Mouse (Mus musculus) midbrain, embryonic 11.5 days (tissue): ENCODE data around the gene Yipf1. TPM values are rescaled to one million over a fixed set of nuclear protein-coding genes. Genes with fewer than 3 reads are reported as not detected.
"Not testable (repeated sequence)": the region's sequence is repeated elsewhere in the genome, so short reads cannot be mapped to it uniquely, and the experiment has no call there.

ENCODE experiments used
- ATAC-seq: fragments of 200-750 bp; cut with Nextera tagmentation; 2 replicates; pipeline ENCODE4 v1.8.0; 2017; ENCODE audit warnings: moderate TSS enrichment, moderate library complexity; ENCODE audit not compliant: low FRiP score
- DNase-seq: peaks from one replicate; pipeline ENCODE4 v3.0.0; 2015; ENCODE audit warnings: low spot score; ENCODE audit errors: missing footprints
- H3K27ac ChIP-seq: fragments of 300-500 bp; sonication (generic); 2 replicates; pipeline ENCODE4 v1.5.1; 2014; ENCODE audit warnings: low read depth, low read length
- H3K27me3 ChIP-seq: fragments of 300-500 bp; sonication (generic); 2 replicates; pipeline ENCODE4 v1.6.1; 2014; ENCODE audit warnings: mild to moderate bottlenecking, low read length, moderate library complexity, mixed read lengths; ENCODE audit not compliant: control insufficient read depth, insufficient read depth
- H3K36me3 ChIP-seq: fragments of 300-500 bp; sonication (generic); 2 replicates; pipeline ENCODE4 v1.6.1; 2014; ENCODE audit warnings: mild to moderate bottlenecking, low read length, moderate library complexity, mixed read lengths; ENCODE audit not compliant: control insufficient read depth, insufficient read depth
- H3K4me1 ChIP-seq: fragments of 300-500 bp; sonication (generic); 2 replicates; pipeline ENCODE4 v1.6.1; 2014; ENCODE audit warnings: low read length; ENCODE audit not compliant: control insufficient read depth, insufficient read depth
- H3K4me2 ChIP-seq: fragments of 300-500 bp; sonication (generic); 2 replicates; pipeline ENCODE4 v1.6.1; 2014; ENCODE audit warnings: mild to moderate bottlenecking, moderate library complexity
- H3K4me3 ChIP-seq: fragments of 300-500 bp; sonication (generic); 2 replicates; pipeline ENCODE4 v1.5.1; 2014; ENCODE audit warnings: low read depth, low read length
- H3K9ac ChIP-seq: fragments of 300-500 bp; sonication (generic); 2 replicates; pipeline ENCODE4 v1.6.1; 2014; ENCODE audit warnings: low read length
- H3K9me3 ChIP-seq: fragments of 300-500 bp; sonication (generic); 2 replicates; pipeline ENCODE4 v1.6.1; 2016; ENCODE audit warnings: low read length; ENCODE audit not compliant: control insufficient read depth
- WGBS: fragments of 180-500 bp; shearing (Covaris S2); extraction: QIAGEN DNeasy Blood & Tissue Kit; methylation state at CpG from one replicate; pipeline ENCODE4 v1.1.7; 2014; 5-methylcytosine and 5-hydroxymethylcytosine counted together
- polyA plus RNA-seq: library from polyadenylated mRNA; unstranded; fragments of >200 nt; fragmentation: Nextera tagmentation; extraction: Ambion mirVana; gene quantifications from 2 replicates; pipeline ENCODE4 v1.2.1, GENCODE M21; 2014

The Yipf1 gene
- polyA plus RNA-seq, 1 experiment from 2014 or later, result 36.0 TPM

- not testable (repeated sequence) for H3K9me3 ChIP-seq, DNase-seq, H3K27me3 ChIP-seq, H3K4me2 ChIP-seq, H3K27ac ChIP-seq, H3K4me3 ChIP-seq, H3K4me1 ChIP-seq, H3K36me3 ChIP-seq, H3K9ac ChIP-seq, ATAC-seq
- WGBS, result 80% methylated on average over 8 of the region's 8 CpGs
These were observed 43.0 kb downstream of the Yipf1 start for GRCm38 (mm10) chr4:107357172-107357571.

DNA sequence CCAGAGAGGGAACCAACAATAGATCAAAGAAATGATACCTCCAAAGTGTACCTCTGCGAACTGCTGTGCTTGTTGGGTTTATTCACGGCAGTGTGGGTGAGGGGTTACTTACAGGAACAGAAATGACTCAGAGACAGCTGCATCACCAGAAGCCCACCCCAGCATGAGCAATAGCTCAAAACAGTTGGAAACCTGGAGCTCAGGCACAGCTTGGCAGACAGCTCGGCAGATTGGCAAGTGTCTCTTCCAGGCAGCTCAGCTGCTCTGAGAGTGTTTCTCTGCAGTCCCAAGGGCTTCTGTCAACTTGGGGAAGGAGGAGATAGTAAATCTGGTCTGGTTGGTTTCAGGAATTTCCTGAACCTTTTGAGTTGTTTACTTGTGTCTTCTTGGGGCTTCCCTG is 44.3 kb downstream of the Yipf1 start:
- 91% methylated on average over 3 of the region's 3 CpGs for WGBS
- no peaks in the 10 kb centered on the region for H3K36me3 ChIP-seq
- no peak overlapping the region for H3K9ac ChIP-seq
- no peak overlapping the region for H3K4me2 ChIP-seq
- DNase-seq (no peak), ATAC-seq (no peak)
- H3K4me3 ChIP-seq, result no peak overlapping the region
- H3K9me3 ChIP-seq, result no peaks in the 10 kb centered on the region
- H3K27me3 ChIP-seq, result no peaks in the 10 kb centered on the region
- no peak overlapping the region for H3K27ac ChIP-seq
- H3K4me1 ChIP-seq, result no peaks in the 10 kb centered on the region

DNA sequence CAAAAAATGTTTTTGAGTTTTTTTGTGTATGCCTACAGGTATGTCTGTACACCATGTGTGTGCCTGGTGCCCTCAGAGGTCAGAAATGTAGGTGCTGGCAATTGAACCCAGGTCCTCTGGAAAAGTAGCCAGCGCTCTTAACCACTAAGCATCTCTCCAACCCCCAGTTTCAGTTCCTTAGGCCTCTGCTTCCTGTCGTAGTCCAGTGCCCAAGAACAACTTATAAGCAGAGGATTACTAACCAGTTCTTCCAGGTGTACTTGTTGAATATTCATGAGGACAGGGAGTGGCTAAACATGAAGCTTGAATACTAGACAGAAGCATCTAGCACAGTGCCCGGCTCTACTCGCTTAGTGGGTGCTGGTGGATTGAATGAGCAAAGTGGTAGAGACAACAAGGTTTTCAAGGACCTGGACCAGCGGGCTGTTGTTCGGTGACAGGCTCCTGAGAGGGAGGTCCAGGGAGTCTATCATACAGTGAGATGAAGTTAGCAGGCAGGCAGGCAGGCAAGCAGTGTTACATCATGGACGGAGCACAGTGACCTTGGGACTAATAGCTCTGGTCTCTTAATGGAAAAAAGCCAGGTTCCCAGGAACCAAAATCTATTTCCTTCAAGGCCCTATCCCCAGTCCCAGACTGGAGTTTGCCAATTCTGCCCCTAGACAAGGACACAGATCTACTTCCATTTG is 46.4 kb downstream of the Yipf1 start:
- Histone ChIP-seq H3K27me3 (no peaks in the 10 kb centered on the region), H3K4me1 (no peaks in the 10 kb centered on the region), H3K4me3 (no peak overlapping the region), H3K27ac (no peak overlapping the region), H3K4me2 (no peak overlapping the region), H3K9me3 (no peaks in the 10 kb centered on the region), H3K9ac (no peak overlapping the region), H3K36me3 (no peaks in the 10 kb centered on the region)
- ATAC-seq (no peak), DNase-seq (no peak)
- WGBS, result 86% methylated on average over 7 of the region's 7 CpGs

GRCm38 (mm10) chr4:107362755-107363154 is 48.6 kb downstream of the Yipf1 start:
- Histone ChIP-seq H3K9me3 (no peaks in the 10 kb centered on the region), H3K4me1 (no peaks in the 10 kb centered on the region), H3K27me3 (no peaks in the 10 kb centered on the region), H3K4me3 (no peak overlapping the region), H3K27ac (no peak overlapping the region), H3K9ac (no peak overlapping the region), H3K4me2 (no peak overlapping the region), H3K36me3 (no peaks in the 10 kb centered on the region)
- ATAC-seq (no peak), DNase-seq (no peak)
- 62% methylated on average over 4 of the region's 4 CpGs for WGBS

DNA sequence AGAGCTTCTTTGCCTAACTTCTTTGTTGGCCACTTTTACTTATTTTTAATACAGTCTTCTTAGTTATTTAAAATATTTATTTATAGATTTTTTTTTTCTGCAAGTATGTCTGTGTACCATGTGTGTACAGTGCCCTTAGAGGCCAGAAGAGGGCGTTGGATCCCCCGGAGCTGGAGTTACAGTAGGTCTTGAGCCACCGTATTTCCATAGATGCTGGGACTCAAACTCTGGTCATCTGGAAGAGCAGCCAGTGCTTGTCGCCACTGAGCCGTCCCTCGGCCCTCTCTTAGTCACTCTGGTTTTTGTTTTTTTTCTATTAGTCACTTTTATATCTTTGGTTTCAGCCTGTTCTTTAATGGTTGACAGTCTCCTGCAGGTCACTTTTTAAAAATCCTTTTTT is 49.4 kb downstream of the Yipf1 start:
- Histone ChIP-seq H3K27me3 (no peaks in the 10 kb centered on the region), H3K9ac (no peak overlapping the region)

GRCm38 (mm10) chr4:107364190-107364639 is 50.1 kb downstream of the Yipf1 start:
- H3K36me3 ChIP-seq, result no peaks in the 10 kb centered on the region

More for the DNA sequence above, 49.4 kb downstream of the Yipf1 start:
- DNase-seq, result no peak
- Histone ChIP-seq H3K27ac (no peak overlapping the region), H3K4me3 (no peak overlapping the region), H3K4me2 (no peak overlapping the region), H3K9me3 (no peaks in the 10 kb centered on the region), H3K36me3 (no peaks in the 10 kb centered on the region), H3K4me1 (peaks cover under 1% of the 10 kb centered on the region; the same call in 1 of the 2 replicates)
- ATAC-seq, result no peak
- WGBS, result 86% methylated on average over 6 of the region's 6 CpGs

DNA sequence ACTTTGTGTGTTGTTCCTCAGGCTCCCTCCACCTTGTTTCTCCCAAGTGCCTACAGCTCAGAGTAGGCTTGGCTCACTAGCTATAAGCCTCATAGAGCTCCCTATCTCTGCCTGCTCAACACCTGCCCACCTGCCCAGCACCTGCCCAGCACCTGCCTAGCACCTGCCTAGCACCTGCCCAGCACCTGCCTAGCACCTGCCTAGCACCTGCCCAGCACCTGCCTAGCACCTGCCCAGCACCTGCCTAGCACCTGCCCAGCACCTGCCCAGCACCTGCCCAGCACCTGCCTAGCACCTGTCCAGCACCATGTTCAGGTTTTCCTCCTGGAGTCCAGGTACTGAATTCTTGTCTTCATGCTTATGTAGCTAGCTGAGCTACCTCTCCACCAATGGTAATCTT is 52.2 kb downstream of the Yipf1 start:
- H3K9ac ChIP-seq, DNase-seq, H3K36me3 ChIP-seq, H3K4me2 ChIP-seq, H3K9me3 ChIP-seq, ATAC-seq, H3K27me3 ChIP-seq, H3K4me1 ChIP-seq, H3K4me3 ChIP-seq, H3K27ac ChIP-seq: not testable (repeated sequence)

More at GRCm38 (mm10) chr4:107364190-107364639, 50.1 kb downstream of the Yipf1 start:
- Histone ChIP-seq H3K4me2 (no peak overlapping the region), H3K27me3 (no peaks in the 10 kb centered on the region), H3K4me1 (peaks cover 5% of the 10 kb centered on the region; the same call in 1 of the 2 replicates), H3K9me3 (no peaks in the 10 kb centered on the region), H3K4me3 (no peak overlapping the region), H3K27ac (no peak overlapping the region), H3K9ac (no peak overlapping the region)
- ATAC-seq (no peak), DNase-seq (no peak)
- whole genome bisulfite sequencing, result 91% methylated on average over 5 of the region's 5 CpGs

GRCm38 (mm10) chr4:107367567-107368314 is 53.6 kb downstream of the Yipf1 start, which contains the start of gene Ndc1:
Gene Ndc1, plus strand, starts transcription at chr4:107367784.
- H3K27me3 ChIP-seq, result no peaks in the 10 kb centered on the region
- peaks cover 5% of the 10 kb centered on the region; the same call in 1 of the 2 replicates for H3K4me1 ChIP-seq
- peak; percentile 99 for ATAC-seq
- H3K4me3 ChIP-seq, result peak within 1 kb of the TSS; percentile 82
- peak within 1 kb of the TSS; percentile 92 for H3K9ac ChIP-seq
- H3K9me3 ChIP-seq, result no peaks in the 10 kb centered on the region
- peak within 1 kb of the TSS; percentile 86 for H3K27ac ChIP-seq
- H3K36me3 ChIP-seq, result peaks cover 11% of the 10 kb centered on the region; the same call in 1 of the 2 replicates
- peak; percentile 98 for DNase-seq
- H3K4me2 ChIP-seq, result peak within 1 kb of the TSS; percentile 72
- under 1% methylated on average over 51 of the region's 51 CpGs for WGBS

- no peak overlapping the region for H3K4me3 ChIP-seq
- H3K9me3 ChIP-seq, result no peaks in the 10 kb centered on the region
- peaks cover 5% of the 10 kb centered on the region; the same call in 1 of the 2 replicates for H3K4me1 ChIP-seq
- H3K27ac ChIP-seq, result no peak overlapping the region
- H3K9ac ChIP-seq, result no peak overlapping the region
- DNase-seq (no peak), ATAC-seq (no peak)
- H3K4me2 ChIP-seq, result no peak overlapping the region
- H3K27me3 ChIP-seq, result no peaks in the 10 kb centered on the region
- H3K36me3 ChIP-seq, result peaks cover 21% of the 10 kb centered on the region; the same call in 1 of the 2 replicates
- WGBS, result 70% methylated on average over 2 of the region's 2 CpGs
These were observed 58.1 kb downstream of the Yipf1 start for GRCm38 (mm10) chr4:107372304-107372703.
